Comparison of ENCODE assay signal across 18 mouse cellular contexts in the genomic region with DNA sequence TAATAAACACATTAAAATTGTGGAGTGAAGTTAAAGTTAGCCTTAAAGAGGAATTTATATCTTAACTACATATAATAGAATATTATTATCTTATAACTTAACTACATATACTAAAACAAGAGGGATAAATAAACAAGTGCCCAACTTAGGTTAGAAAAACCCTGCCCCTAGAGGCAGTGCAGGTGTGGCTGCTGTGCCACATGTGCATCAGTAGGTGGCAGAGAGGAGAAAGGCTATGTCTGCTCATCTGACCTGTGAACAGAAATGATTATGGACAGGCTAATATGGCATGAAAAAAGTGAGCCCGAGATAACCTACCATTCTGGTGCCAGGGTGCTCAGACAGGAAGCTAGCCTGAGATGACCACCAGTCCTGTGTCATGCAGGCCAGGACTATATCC.
DNase-seq lines count a peak whose midpoint lies in the region; ATAC-seq and TF ChIP-seq lines count a peak whose summit lies in the region.
"Had no signal": no experiment of that assay in that cellular context is flagged by ENCODE, and none has a peak within 500 bp of the region (broad histone marks: within the 10 kb centered on the region; RNA-seq: fewer than 3 reads in every experiment).

No protein-coding gene starts in this region.

- in situ Hi-C loops in Patski (cut with MboI; ENCODE audit: low pct_unique_long_range_greater_than_20kb), result no loop called here

- H3K36me3 ChIP-seq in hindbrain, embryonic 12.5 days, result no peaks in the 10 kb centered on the region
- no peaks in the 10 kb centered on the region for H3K36me3 ChIP-seq in hindbrain, embryonic 10.5 days
- H3K36me3 ChIP-seq in lung, postnatal 0 days (ENCODE audit: insufficient read depth, low read length), result no peaks in the 10 kb centered on the region
- H3K36me3 ChIP-seq: forebrain, embryonic 10.5 days; kidney, embryonic 15.5 days; liver, embryonic 15.5 days; midbrain, embryonic 12.5 days had no signal

- no peaks in the 10 kb centered on the region for H3K27me3 ChIP-seq in hindbrain, embryonic 12.5 days
- no peaks in the 10 kb centered on the region for H3K27me3 ChIP-seq in hindbrain, embryonic 10.5 days (ENCODE audit: insufficient read depth, poor library complexity, severe bottlenecking)
- H3K27me3 ChIP-seq in lung, postnatal 0 days (replicated peaks; ENCODE audit: insufficient read depth, low read length), result no peaks in the 10 kb centered on the region
- peaks cover 13% of the 10 kb centered on the region for H3K27me3 ChIP-seq in Patski
- H3K27me3 ChIP-seq: kidney, embryonic 15.5 days; liver, embryonic 15.5 days; midbrain, embryonic 12.5 days had no signal

- H3K9me3 ChIP-seq in hindbrain, embryonic 12.5 days (replicated peaks), result no peaks in the 10 kb centered on the region
- H3K9me3 ChIP-seq in hindbrain, embryonic 10.5 days, result no peaks in the 10 kb centered on the region
- H3K9me3 ChIP-seq in lung, postnatal 0 days (ENCODE audit: low read length), result no peaks in the 10 kb centered on the region
- H3K9me3 ChIP-seq: forebrain, embryonic 10.5 days; kidney, embryonic 15.5 days; liver, embryonic 15.5 days; midbrain, embryonic 12.5 days had no signal

- POLR2A ChIA-PET in Patski (lab: Charles Lee), result no interaction called here

- no peak for DNase-seq in hindbrain, embryonic 10.5 days (ENCODE audit: low spot score)
- DNase-seq in lung, postnatal 0 days (ENCODE audit: low spot score), result no peak
- DNase-seq in lung, postnatal 25 days (ENCODE audit: low spot score), result no peak
- DNase-seq in Patski (ENCODE audit: low read depth, low spot score), result no peak
- DNase-seq in adrenal gland, postnatal 10 days, result no peak
- no peak for DNase-seq in embryo, embryonic 9.5 days (ENCODE audit: extremely low spot score)
- DNase-seq: cerebellum, adult 9-10 months; gastrocnemius, postnatal 25 days; lung, postnatal 36 days; retina, postnatal 1 day had no signal

- H3K27ac ChIP-seq in hindbrain, embryonic 12.5 days, result no peak overlapping the region
- H3K27ac ChIP-seq in hindbrain, embryonic 10.5 days, result no peak overlapping the region
- H3K27ac ChIP-seq in lung, postnatal 0 days (ENCODE audit: low read length), result no peak overlapping the region
- H3K27ac ChIP-seq: forebrain, embryonic 10.5 days; kidney, embryonic 15.5 days; left cerebral cortex, adult 2 months; liver, embryonic 15.5 days; midbrain, embryonic 12.5 days had no signal

- CTCF ChIA-PET in Patski (lab: Charles Lee), result no interaction called here

- H3K4me1 ChIP-seq in hindbrain, embryonic 12.5 days, result no peaks in the 10 kb centered on the region
- H3K4me1 ChIP-seq in hindbrain, embryonic 10.5 days (replicated peaks), result no peaks in the 10 kb centered on the region
- H3K4me1 ChIP-seq in lung, postnatal 0 days (ENCODE audit: insufficient read depth, low read depth, low read length), result no peaks in the 10 kb centered on the region
- H3K4me1 ChIP-seq: forebrain, embryonic 10.5 days; kidney, embryonic 15.5 days; liver, embryonic 15.5 days; midbrain, embryonic 12.5 days had no signal

- no peak overlapping the region for H3K9ac ChIP-seq in hindbrain, embryonic 12.5 days
- no peak overlapping the region for H3K9ac ChIP-seq in lung, postnatal 0 days (replicated peaks; ENCODE audit: low read depth)
- H3K9ac ChIP-seq: kidney, embryonic 15.5 days; liver, embryonic 15.5 days; midbrain, embryonic 12.5 days had no signal

- no peak overlapping the region for H3K4me2 ChIP-seq in hindbrain, embryonic 12.5 days (replicated peaks)
- H3K4me2 ChIP-seq in lung, postnatal 0 days (replicated peaks; ENCODE audit: low read depth, low read length), result no peak overlapping the region
- H3K4me2 ChIP-seq: heart, embryonic 11.5 days; kidney, embryonic 15.5 days; liver, embryonic 15.5 days; midbrain, embryonic 12.5 days had no signal

- 0 out of 2 replicates have a peak, but pooled peaks have one; percentile 22 for ATAC-seq in hindbrain, embryonic 12.5 days (ENCODE audit: low FRiP score)
- no peak for ATAC-seq in lung, postnatal 0 days
- ATAC-seq in Patski, result no peak

- H3K4me3 ChIP-seq in hindbrain, embryonic 12.5 days, result no peak overlapping the region
- H3K4me3 ChIP-seq in hindbrain, embryonic 10.5 days, result no peak overlapping the region
- H3K4me3 ChIP-seq in lung, postnatal 0 days (ENCODE audit: low read depth, low read length), result no peak overlapping the region
- H3K4me3 ChIP-seq: forebrain, embryonic 10.5 days; kidney, embryonic 15.5 days; left cerebral cortex, adult 2 months; liver, embryonic 15.5 days; midbrain, embryonic 12.5 days; myocyte had no signal

- WGBS in hindbrain, embryonic 12.5 days, result 80% methylated on average over 1 of the region's 1 CpGs
- WGBS in hindbrain, embryonic 10.5 days, result 89% methylated on average over 1 of the region's 1 CpGs
- WGBS in lung, postnatal 0 days, result 65% methylated on average over 1 of the region's 1 CpGs

- TF ChIP-seq EP300 in lung, postnatal 0 days (IDR thresholded peaks at IDR 0.05), result no peak

- TF ChIP-seq CTCF in lung, postnatal 0 days (IDR thresholded peaks at IDR 0.05), result peak; percentile 9; the same call in 1 of the 2 replicates
- TF ChIP-seq CTCF in Patski (IDR thresholded peaks at IDR 0.05), result peak; percentile 47
